Mouse (Mus musculus) limb, embryonic 11.5 days (tissue): ENCODE results near the gene Gbp9. TPM values are rescaled to one million over a fixed set of nuclear protein-coding genes. Genes with fewer than 3 reads are reported as not detected.
"Not testable (repeated sequence)": the region's sequence is repeated elsewhere in the genome, so short reads cannot be mapped to it uniquely, and the experiment has no call there.

ENCODE experiments used
- ATAC-seq: fragments of 200-750 bp; cut with Nextera tagmentation; 2 replicates; pipeline ENCODE4 v1.8.0; 2017; ENCODE audit warnings: low read depth; ENCODE audit not compliant: insufficient number of reproducible peaks, low FRiP score, low TSS enrichment
- DNase-seq: peaks from one replicate; pipeline ENCODE4 v3.0.0-alpha.2; 2015; ENCODE audit warnings: low spot score
- H3K27ac ChIP-seq: fragments of 300-500 bp; sonication (generic); replicated peaks from 2 replicates; pipeline ENCODE4 v1.5.1; 2014; ENCODE audit warnings: low read depth, mild to moderate bottlenecking, low read length
- H3K27me3 ChIP-seq: fragments of 300-500 bp; sonication (generic); 2 replicates; pipeline ENCODE4 v1.6.1; 2014; ENCODE audit warnings: mild to moderate bottlenecking, low read length, mixed read lengths; ENCODE audit not compliant: control insufficient read depth, insufficient read depth
- H3K36me3 ChIP-seq: fragments of 300-500 bp; sonication (generic); 2 replicates; pipeline ENCODE4 v1.6.1; 2014; ENCODE audit warnings: mild to moderate bottlenecking, low read length, moderate library complexity, mixed read lengths; ENCODE audit not compliant: control insufficient read depth, insufficient read depth
- H3K4me1 ChIP-seq: fragments of 300-500 bp; sonication (generic); 2 replicates; pipeline ENCODE4 v1.6.1; 2014; ENCODE audit warnings: low read length, mixed read lengths; ENCODE audit not compliant: control insufficient read depth, insufficient read depth
- H3K4me2 ChIP-seq: fragments of 300-500 bp; sonication (generic); 2 replicates; pipeline ENCODE4 v1.6.1; 2014; ENCODE audit warnings: low read depth, mild to moderate bottlenecking, moderate library complexity; ENCODE audit not compliant: severe bottlenecking
- H3K4me3 ChIP-seq: fragments of 300-500 bp; sonication (generic); 2 replicates; pipeline ENCODE4 v1.5.1; 2014; ENCODE audit warnings: low read depth, low read length
- H3K9ac ChIP-seq: fragments of 300-500 bp; sonication (generic); 2 replicates; pipeline ENCODE4 v1.6.1; 2014; ENCODE audit warnings: mild to moderate bottlenecking, low read length
- H3K9me3 ChIP-seq: fragments of 300-500 bp; sonication (generic); 2 replicates; pipeline ENCODE4 v1.6.1; 2016; ENCODE audit warnings: low read length; ENCODE audit not compliant: control insufficient read depth
- WGBS: fragments of 180-500 bp; shearing (Covaris S2); extraction: QIAGEN DNeasy Blood & Tissue Kit; methylation state at CpG from one replicate; pipeline ENCODE4 v1.1.7; 2014; 5-methylcytosine and 5-hydroxymethylcytosine counted together
- polyA plus RNA-seq: library from polyadenylated mRNA; unstranded; fragments of >200 nt; fragmentation: Nextera tagmentation; extraction: Ambion mirVana; gene quantifications from 2 replicates; pipeline ENCODE4 v1.2.1, GENCODE M21; 2014

The Gbp9 gene
- polyA plus RNA-seq: 1.7 and 2.1 TPM in 2 replicates

- not testable (repeated sequence) for H3K4me1 ChIP-seq, H3K9ac ChIP-seq, H3K27ac ChIP-seq, H3K9me3 ChIP-seq, ATAC-seq, H3K36me3 ChIP-seq, H3K4me3 ChIP-seq, DNase-seq, H3K27me3 ChIP-seq, H3K4me2 ChIP-seq
- 15% methylated on average over 2 of the region's 2 CpGs for whole genome bisulfite sequencing
Observed at GRCm38 (mm10) chr5:105139409-105140088, at the start of gene Gbp9, which contains the start of the genes Gbp8 and Gbp4. TSS of gene Gbp9 (minus strand) at chr5:105139539. TSS of gene Gbp8 (minus strand) at chr5:105139540. TSS of gene Gbp4 (minus strand) at chr5:105139586.

GRCm38 (mm10) chr5:105181446-105181845, 42.1 kb upstream of the Gbp9 start:
- Histone ChIP-seq H3K9me3 (no peaks in the 10 kb centered on the region), H3K4me2 (no peak overlapping the region), H3K9ac (no peak overlapping the region), H3K4me3 (no peak overlapping the region), H3K27ac (no peak overlapping the region), H3K4me1 (no peaks in the 10 kb centered on the region), H3K27me3 (no peaks in the 10 kb centered on the region), H3K36me3 (no peaks in the 10 kb centered on the region)
- DNase-seq: no peak
- ATAC-seq: no peak

- DNase-seq: no peak
- Histone ChIP-seq H3K9ac (no peak overlapping the region), H3K27me3 (no peaks in the 10 kb centered on the region), H3K9me3 (no peaks in the 10 kb centered on the region), H3K4me2 (no peak overlapping the region), H3K4me3 (no peak overlapping the region), H3K27ac (no peak overlapping the region), H3K4me1 (no peaks in the 10 kb centered on the region), H3K36me3 (no peaks in the 10 kb centered on the region)
- ATAC-seq: no peak
- WGBS: 85% methylated on average over 5 of the region's 5 CpGs
Observed at GRCm38 (mm10) chr5:105156582-105156981, 17.2 kb upstream of the Gbp9 start.

GRCm38 (mm10) chr5:105154049-105154448, 14.7 kb upstream of the Gbp9 start:
- Histone ChIP-seq H3K9me3 (no peaks in the 10 kb centered on the region), H3K27me3 (no peaks in the 10 kb centered on the region), H3K27ac (no peak overlapping the region), H3K4me3 (no peak overlapping the region), H3K36me3 (no peaks in the 10 kb centered on the region), H3K4me1 (no peaks in the 10 kb centered on the region), H3K4me2 (no peak overlapping the region), H3K9ac (no peak overlapping the region)
- ATAC-seq: no peak
- no peak for DNase-seq

GRCm38 (mm10) chr5:105148062-105148461, 8.7 kb upstream of the Gbp9 start:
- H3K4me2 ChIP-seq, ATAC-seq: not testable (repeated sequence)

GRCm38 (mm10) chr5:105146447-105146846, 7.1 kb upstream of the Gbp9 start:
- H3K27me3 ChIP-seq: no peaks in the 10 kb centered on the region
- DNase-seq (no peak), ATAC-seq (no peak)
- H3K9ac ChIP-seq: no peak overlapping the region
- H3K4me2 ChIP-seq: no peak overlapping the region
- no peaks in the 10 kb centered on the region for H3K4me1 ChIP-seq
- H3K9me3 ChIP-seq: no peaks in the 10 kb centered on the region
- H3K4me3 ChIP-seq: no peak overlapping the region
- H3K36me3 ChIP-seq: no peaks in the 10 kb centered on the region
- no peak overlapping the region for H3K27ac ChIP-seq

More at GRCm38 (mm10) chr5:105148062-105148461, 8.7 kb upstream of the Gbp9 start:
- H3K9me3 ChIP-seq, DNase-seq, H3K36me3 ChIP-seq, H3K4me1 ChIP-seq, H3K27ac ChIP-seq, H3K4me3 ChIP-seq, H3K27me3 ChIP-seq, H3K9ac ChIP-seq: not testable (repeated sequence)
- 68% methylated on average over 2 of the region's 2 CpGs for WGBS

GRCm38 (mm10) chr5:105145731-105146130, 6.4 kb upstream of the Gbp9 start:
- not testable (repeated sequence) for H3K9me3 ChIP-seq, DNase-seq, H3K4me3 ChIP-seq, H3K9ac ChIP-seq, H3K27ac ChIP-seq, ATAC-seq, H3K4me1 ChIP-seq, H3K36me3 ChIP-seq, H3K4me2 ChIP-seq, H3K27me3 ChIP-seq
- 66% methylated on average over 3 of the region's 3 CpGs for WGBS

GRCm38 (mm10) chr5:105140089-105140810, 911 bp upstream of the Gbp9 start:
- not testable (repeated sequence) for H3K9ac ChIP-seq, ATAC-seq, H3K36me3 ChIP-seq, H3K4me2 ChIP-seq, DNase-seq, H3K27me3 ChIP-seq, H3K4me3 ChIP-seq, H3K9me3 ChIP-seq, H3K4me1 ChIP-seq, H3K27ac ChIP-seq
- WGBS: 61% methylated on average over 2 of the region's 2 CpGs
